Mouse (Mus musculus) CH12.LX (cell line): ENCODE measurements around the gene Tgif2. TPM values are rescaled to one million over a fixed set of nuclear protein-coding genes. Genes with fewer than 3 reads are reported as not detected.

Experiments used
- DNase-seq: peaks from one replicate; pipeline ENCODE4 v3.0.0-alpha.2; 2013; ENCODE audit errors: extremely low read depth
- H3K27ac ChIP-seq: 2 replicates; pipeline ENCODE4 v1.5.1; 2012; ENCODE audit warnings: low read depth, mild to moderate bottlenecking, control low read depth, moderate library complexity; ENCODE audit not compliant: insufficient read depth
- H3K27me3 ChIP-seq: replicated peaks from 2 replicates; pipeline ENCODE3; 2012; ENCODE audit warnings: inconsistent platforms
- H3K36me3 ChIP-seq, 2 experiments: replicated peaks in 1 of 2; 2 replicates each; pipeline versions ENCODE3 to v1.6.1; 2012; ENCODE audit warnings: inconsistent platforms in 1 of 2, low read length in 1 of 2, mild to moderate bottlenecking in 1 of 2, mixed read lengths in 1 of 2, moderate library complexity in 1 of 2; ENCODE audit not compliant: control insufficient read depth in 1 of 2, insufficient read depth in 1 of 2
- H3K4me1 ChIP-seq, 2 experiments: 2 replicates each; pipeline ENCODE4 v1.6.1; 2012; ENCODE audit warnings: inconsistent platforms in 1 of 2, moderate library complexity in 1 of 2; ENCODE audit not compliant: insufficient read depth in 2 of 2, control insufficient read depth in 1 of 2
- H3K4me2 ChIP-seq: 2 replicates; pipeline ENCODE4 v1.6.1; 2012; ENCODE audit warnings: low read depth, mild to moderate bottlenecking, control low read depth; ENCODE audit not compliant: poor library complexity, insufficient read depth, severe bottlenecking
- H3K4me3 ChIP-seq, 3 experiments: fragments of 150-350 bp in 1 of 3; sonication (generic) in 1 of 3; replicated peaks in 1 of 3; 2 replicates each; pipeline versions ENCODE3 to v1.5.1; 2011 to 2012; ENCODE audit warnings: low read depth in 2 of 3, low read length in 2 of 3, mild to moderate bottlenecking in 2 of 3, moderate library complexity in 2 of 3, control low read depth in 1 of 3, improper control_type of control experiment in 1 of 3, inconsistent platforms in 1 of 3, mixed read lengths in 1 of 3; ENCODE audit not compliant: poor library complexity in 1 of 3
- H3K79me2 ChIP-seq: replicated peaks from 2 replicates; pipeline ENCODE4 v1.6.1; 2012; ENCODE audit warnings: mild to moderate bottlenecking, moderate library complexity; ENCODE audit not compliant: control insufficient read depth, poor library complexity, insufficient read depth, severe bottlenecking; ENCODE audit errors: extremely low read depth
- H3K9ac ChIP-seq: 2 replicates; pipeline ENCODE4 v1.6.1; 2012; ENCODE audit warnings: low read depth, mild to moderate bottlenecking, control low read depth, moderate library complexity; ENCODE audit not compliant: insufficient read depth
- H3K9me3 ChIP-seq: replicated peaks from 2 replicates; pipeline ENCODE3; 2012; ENCODE audit warnings: low read length, inconsistent platforms, mixed read lengths
- BHLHE40 ChIP-seq: IDR thresholded peaks from 2 replicates; pipeline ENCODE4 v1.6.1; 2011; ENCODE audit warnings: mild to moderate bottlenecking, low read depth, low read length, improper control_type of control experiment
- CHD1 ChIP-seq: IDR thresholded peaks from 2 replicates; pipeline ENCODE4 v1.6.1; 2012; ENCODE audit warnings: low read depth, low read length, improper control_type of control experiment, inconsistent platforms
- CHD2 ChIP-seq: IDR thresholded peaks from 2 replicates; pipeline ENCODE4 v1.6.1; 2011; ENCODE audit warnings: low read length, improper control_type of control experiment
- CTCF ChIP-seq, 2 experiments: IDR thresholded peaks in 1 of 2; conservative IDR thresholded peaks in 1 of 2; 2 replicates each; pipeline ENCODE4 v1.5.1; 2011 to 2012; ENCODE audit warnings: low read depth in 2 of 2, low read length in 2 of 2, improper control_type of control experiment in 1 of 2, inconsistent platforms in 1 of 2, mild to moderate bottlenecking in 1 of 2, moderate library complexity in 1 of 2
- E2F4 ChIP-seq: IDR thresholded peaks from 2 replicates; pipeline ENCODE4 v1.6.1; 2011; ENCODE audit warnings: low read depth, low read length, improper control_type of control experiment; ENCODE audit not compliant: insufficient replicate concordance
- HCFC1 ChIP-seq: IDR thresholded peaks from 2 replicates; pipeline ENCODE4 v1.6.1; 2012; ENCODE audit warnings: low read depth, mild to moderate bottlenecking, inconsistent platforms, low read length, improper control_type of control experiment
- IRF4 ChIP-seq: IDR thresholded peaks from 2 replicates; pipeline ENCODE4 v1.6.1; 2014; ENCODE audit warnings: low read depth, mild to moderate bottlenecking, inconsistent platforms, low read length, improper control_type of control experiment
- KAT2A ChIP-seq: IDR thresholded peaks from 2 replicates; pipeline ENCODE4 v1.6.1; 2012; ENCODE audit warnings: low read length, improper control_type of control experiment, inconsistent platforms; ENCODE audit not compliant: insufficient replicate concordance
- MAFK ChIP-seq: IDR thresholded peaks from 2 replicates; pipeline ENCODE4 v1.6.1; 2011; ENCODE audit warnings: low read length, improper control_type of control experiment; ENCODE audit not compliant: insufficient replicate concordance
- MAX ChIP-seq: IDR thresholded peaks from 2 replicates; pipeline ENCODE4 v1.6.1; 2011; ENCODE audit warnings: low read length, improper control_type of control experiment
- MAZ ChIP-seq: IDR thresholded peaks from 2 replicates; pipeline ENCODE4 v1.6.1; 2012; ENCODE audit warnings: low read depth, mild to moderate bottlenecking, inconsistent platforms, low read length, improper control_type of control experiment, moderate library complexity
- MXI1 ChIP-seq: IDR thresholded peaks from 2 replicates; pipeline ENCODE4 v1.6.1; 2011; ENCODE audit warnings: mild to moderate bottlenecking, low read depth, low read length, improper control_type of control experiment
- MYC ChIP-seq: IDR thresholded peaks from 2 replicates; pipeline ENCODE4 v1.6.1; 2011; ENCODE audit warnings: low read depth, mild to moderate bottlenecking, improper control_type of control experiment, low read length
- NRF1 ChIP-seq: IDR thresholded peaks from 2 replicates; pipeline ENCODE4 v1.6.1; 2014; ENCODE audit warnings: low read depth, mild to moderate bottlenecking, inconsistent platforms, low read length, improper control_type of control experiment, moderate library complexity
- POLR2A ChIP-seq: IDR thresholded peaks from 2 replicates; pipeline ENCODE4 v1.6.1; 2011; ENCODE audit warnings: low read depth, mild to moderate bottlenecking, improper control_type of control experiment, low read length
- SIN3A ChIP-seq: IDR thresholded peaks from 2 replicates; pipeline ENCODE4 v1.6.1; 2012; ENCODE audit warnings: low read length, improper control_type of control experiment, inconsistent platforms
- SMC3 ChIP-seq: IDR thresholded peaks from 2 replicates; pipeline ENCODE4 v1.6.1; 2011; ENCODE audit warnings: low read depth, low read length, improper control_type of control experiment
- TBP ChIP-seq: conservative IDR thresholded peaks from 2 replicates; pipeline ENCODE4 v1.6.1; 2011; ENCODE audit warnings: low read depth, low read length, improper control_type of control experiment
- TCF12 ChIP-seq: IDR thresholded peaks from 2 replicates; pipeline ENCODE4 v1.6.1; 2014; ENCODE audit warnings: low read depth, mild to moderate bottlenecking, inconsistent platforms, low read length, improper control_type of control experiment
- UBTF ChIP-seq: IDR thresholded peaks from 2 replicates; pipeline ENCODE4 v1.6.1; 2012; ENCODE audit warnings: low read depth, mild to moderate bottlenecking, inconsistent platforms, low read length, improper control_type of control experiment, moderate library complexity
- USF2 ChIP-seq: conservative IDR thresholded peaks from 2 replicates; pipeline ENCODE4 v1.6.1; 2011; ENCODE audit warnings: low read depth, low read length, improper control_type of control experiment
- ZKSCAN1 ChIP-seq: IDR thresholded peaks from 2 replicates; pipeline ENCODE4 v1.6.1; 2012; ENCODE audit warnings: low read depth, inconsistent platforms, low read length, improper control_type of control experiment, borderline replicate concordance
- ZMIZ1 ChIP-seq: IDR thresholded peaks from 2 replicates; pipeline ENCODE4 v1.6.1; 2012; ENCODE audit warnings: low read depth, mild to moderate bottlenecking, inconsistent platforms, low read length, improper control_type of control experiment
- dilution Hi-C: fragments of 300-500 bp; cut with MboI; formaldehyde crosslinking; loops from 2 replicates; pipeline ENCODE4 v1.14.3; 2020; ENCODE audit warnings: low sequenced_read_pairs; ENCODE audit not compliant: extremely low pct_unique_long_range_greater_than_20kb, extremely low pct_ligation_motif_present
- in situ Hi-C: fragments of 300-500 bp; cut with MboI; formaldehyde crosslinking; loops from 3 replicates; pipeline ENCODE4 v1.14.3; 2019; ENCODE audit warnings: low sequenced_read_pairs, low pct_ligation_motif_present, low pct_unique_long_range_greater_than_20kb, mixed read lengths
- polyA plus RNA-seq: library from polyadenylated mRNA; unstranded; fragments of >175 nt; gene quantifications from 2 replicates; pipeline ENCODE4 v1.2.1, GENCODE M21; 2012; ENCODE audit warnings: low read depth; ENCODE audit not compliant: insufficient read length
- total RNA-seq, 2 experiments: library from RNA; depleted of rRNA; stranded (reverse); fragments of 300-350 nt in 1 of 2; fragments of >200 nt in 1 of 2; gene quantifications; 2 replicates each; pipeline ENCODE4 v1.2.3; 2012 to 2014

The Tgif2 gene
- total and polyA plus RNA-seq, 3 experiments = 10.3 to 12.2 (median 11.3) TPM

- Histone ChIP-seq H3K4me1 (peaks cover 4 to 40% of the 10 kb centered on the region in 2 experiments), H3K4me3 (peak overlapping the region; percentile 61 to 80 (median 79)), H3K27ac (no peak overlapping the region), H3K36me3 (peaks cover 0 to 27% of the 10 kb centered on the region in 2 experiments), H3K27me3 (no peaks in the 10 kb centered on the region), H3K79me2 (peaks cover 18% of the 10 kb centered on the region; the same call in 1 of the 2 replicates), H3K9ac (peak overlapping the region; percentile 65), H3K4me2 (peak overlapping the region; percentile 55), H3K9me3 (no peaks in the 10 kb centered on the region)
- dilution Hi-C loops = no loop called here
- TF ChIP-seq USF2 (no peak), ZMIZ1 (no peak), POLR2A (no peak), CHD2 (peak; percentile 84), UBTF (0 out of 2 replicates have a peak, but pooled peaks have one; percentile 54), ZKSCAN1 (no peak), MAFK (no peak), KAT2A (no peak), TBP (no peak), BHLHE40 (no peak), SMC3 (no peak), NRF1 (peak; percentile 50)
- no peak for DNase-seq
- in situ Hi-C loops = no loop called here
Observed at GRCm38 (mm10) chr2:156840301-156841027, 657 bp downstream of the Tgif2 start.

- Histone ChIP-seq H3K79me2 (peaks cover 18% of the 10 kb centered on the region; the same call in 1 of the 2 replicates), H3K4me2 (peak overlapping the region; percentile 55), H3K4me3 (peak overlapping the region; percentile 61 to 80 (median 79)), H3K27me3 (no peaks in the 10 kb centered on the region), H3K9me3 (no peaks in the 10 kb centered on the region), H3K27ac (no peak overlapping the region), H3K9ac (peak overlapping the region; percentile 65), H3K36me3 (peaks cover 0 to 35% of the 10 kb centered on the region in 2 experiments), H3K4me1 (peaks cover 4 to 40% of the 10 kb centered on the region in 2 experiments)
- dilution Hi-C loops = no loop called here
- no peak for DNase-seq
- in situ Hi-C loops = no loop called here
- TF ChIP-seq CHD1 (no peak), NRF1 (no peak), MAZ (no peak), UBTF (0 out of 2 replicates have a peak, but pooled peaks have one; percentile 26), BHLHE40 (peak; percentile 53), TCF12 (0 out of 2 replicates have a peak, but pooled peaks have one; percentile 8), IRF4 (no peak), ZKSCAN1 (no peak), CTCF (conservative IDR thresholded peaks at IDR 0.05 in 1 of 2, IDR thresholded peaks at IDR 0.05 in 1 of 2; ENCODE audit: low read depth in 2 of 2, low read length in 2 of 2) (no peak), POLR2A (no peak; the same call in 1 of the 2 replicates), MAX (peak; percentile 59), MXI1 (peak; percentile 89), MYC (peak; percentile 68), HCFC1 (no peak), E2F4 (no peak), TBP (no peak), SIN3A (peak; percentile 9; the same call in 1 of the 2 replicates)
Observed at GRCm38 (mm10) chr2:156841028-156841840, 1.4 kb downstream of the Tgif2 start.
